Mouse (Mus musculus) hindbrain, embryonic 11.5 days (tissue): ENCODE measurements around the gene Lefty1. TPM values are rescaled to one million over a fixed set of nuclear protein-coding genes. Genes with fewer than 3 reads are reported as not detected.

Experiments
- ATAC-seq: fragments of 200-750 bp; cut with Nextera tagmentation; 2 replicates; pipeline ENCODE4 v1.8.0; 2017; ENCODE audit warnings: mild to moderate bottlenecking, moderate TSS enrichment, moderate library complexity; ENCODE audit not compliant: low FRiP score
- DNase-seq: peaks from one replicate; pipeline ENCODE4 v3.0.0-alpha.2; 2015; ENCODE audit warnings: low spot score
- H3K27ac ChIP-seq: fragments of 300-500 bp; sonication (generic); 2 replicates; pipeline ENCODE4 v1.5.1; 2014; ENCODE audit warnings: mild to moderate bottlenecking, low read depth, low read length
- H3K27me3 ChIP-seq: fragments of 300-500 bp; sonication (generic); 2 replicates; pipeline ENCODE4 v1.6.1; 2014; ENCODE audit warnings: mild to moderate bottlenecking, low read length, moderate library complexity, mixed read lengths; ENCODE audit not compliant: control insufficient read depth, insufficient read depth
- H3K36me3 ChIP-seq: fragments of 300-500 bp; sonication (generic); 2 replicates; pipeline ENCODE4 v1.6.1; 2014; ENCODE audit warnings: mild to moderate bottlenecking, low read length, moderate library complexity, mixed read lengths; ENCODE audit not compliant: control insufficient read depth, insufficient read depth
- H3K4me1 ChIP-seq: fragments of 300-500 bp; sonication (generic); replicated peaks from 2 replicates; pipeline ENCODE4 v1.6.1; 2014; ENCODE audit warnings: low read length, mixed read lengths; ENCODE audit not compliant: control insufficient read depth, insufficient read depth
- H3K4me2 ChIP-seq: fragments of 300-500 bp; sonication (generic); replicated peaks from 2 replicates; pipeline ENCODE4 v1.6.1; 2014; ENCODE audit warnings: mild to moderate bottlenecking, low read depth, low read length
- H3K4me3 ChIP-seq: fragments of 300-500 bp; sonication (generic); 2 replicates; pipeline ENCODE4 v1.5.1; 2014; ENCODE audit warnings: low read depth, low read length
- H3K9ac ChIP-seq: fragments of 300-500 bp; sonication (generic); 2 replicates; pipeline ENCODE4 v1.6.1; 2014; ENCODE audit warnings: low read depth, low read length
- H3K9me3 ChIP-seq: fragments of 300-500 bp; sonication (generic); 2 replicates; pipeline ENCODE4 v1.6.1; 2016; ENCODE audit warnings: low read length; ENCODE audit not compliant: control insufficient read depth
- WGBS: fragments of 180-500 bp; shearing (Covaris S2); extraction: QIAGEN DNeasy Blood & Tissue Kit; methylation state at CpG from one replicate; pipeline ENCODE4 v1.1.7; 2014; 5-methylcytosine and 5-hydroxymethylcytosine counted together
- polyA plus RNA-seq: library from polyadenylated mRNA; unstranded; fragments of >200 nt; fragmentation: Nextera tagmentation; extraction: Ambion mirVana; gene quantifications from 2 replicates; pipeline ENCODE4 v1.2.1, GENCODE M21; 2014

Gene Lefty1
- polyA plus RNA-seq, 1 experiment from 2014 or later: 0.90 TPM

- no peak overlapping the region for H3K4me2 ChIP-seq
- no peaks in the 10 kb centered on the region for H3K27me3 ChIP-seq
- 80% methylated on average over 8 of the region's 8 CpGs for WGBS
- ATAC-seq (no peak), DNase-seq (no peak)
- H3K4me1 ChIP-seq: no peaks in the 10 kb centered on the region
- no peaks in the 10 kb centered on the region for H3K9me3 ChIP-seq
- no peak overlapping the region for H3K27ac ChIP-seq
- no peak overlapping the region for H3K4me3 ChIP-seq
- no peak overlapping the region for H3K9ac ChIP-seq
- no peaks in the 10 kb centered on the region for H3K36me3 ChIP-seq
These were observed 22.2 kb downstream of the Lefty1 start for GRCm38 (mm10) chr1:180956973-180957381.

- 96% methylated on average over 3 of the region's 3 CpGs for WGBS
- no peak for DNase-seq
These were observed 23.2 kb downstream of the Lefty1 start for GRCm38 (mm10) chr1:180957989-180958388.

GRCm38 (mm10) chr1:180958797-180959196 is 24.0 kb downstream of the Lefty1 start:
- no peak overlapping the region for H3K9ac ChIP-seq
- no peak overlapping the region for H3K4me2 ChIP-seq
- H3K9me3 ChIP-seq: no peaks in the 10 kb centered on the region
- no peak overlapping the region for H3K27ac ChIP-seq
- H3K36me3 ChIP-seq: no peaks in the 10 kb centered on the region
- WGBS: 66% methylated on average over 3 of the region's 3 CpGs
- DNase-seq (no peak), ATAC-seq (no peak)
- no peak overlapping the region for H3K4me3 ChIP-seq
- no peaks in the 10 kb centered on the region for H3K27me3 ChIP-seq
- H3K4me1 ChIP-seq: no peaks in the 10 kb centered on the region

More at GRCm38 (mm10) chr1:180957989-180958388, 23.2 kb downstream of the Lefty1 start:
- H3K27ac ChIP-seq: no peak overlapping the region
- no peaks in the 10 kb centered on the region for H3K36me3 ChIP-seq
- no peak overlapping the region for H3K4me3 ChIP-seq
- no peak overlapping the region for H3K4me2 ChIP-seq
- H3K4me1 ChIP-seq: no peaks in the 10 kb centered on the region
- H3K9me3 ChIP-seq: no peaks in the 10 kb centered on the region
- no peak overlapping the region for H3K9ac ChIP-seq
- ATAC-seq: no peak
- no peaks in the 10 kb centered on the region for H3K27me3 ChIP-seq

GRCm38 (mm10) chr1:180965786-180966185 is 31.0 kb downstream of the Lefty1 start:
- H3K36me3 ChIP-seq: no peaks in the 10 kb centered on the region
- H3K4me3 ChIP-seq: no peak overlapping the region
- ATAC-seq: no peak

GRCm38 (mm10) chr1:180966542-180966941 is 31.7 kb downstream of the Lefty1 start:
- Histone ChIP-seq H3K4me2 (no peak overlapping the region), H3K4me3 (no peak overlapping the region), H3K27ac (no peak overlapping the region), H3K9ac (no peak overlapping the region), H3K9me3 (no peaks in the 10 kb centered on the region), H3K27me3 (no peaks in the 10 kb centered on the region), H3K4me1 (no peaks in the 10 kb centered on the region), H3K36me3 (no peaks in the 10 kb centered on the region)
- DNase-seq (no peak), ATAC-seq (no peak)
- 56% methylated on average over 3 of the region's 3 CpGs for WGBS

More at GRCm38 (mm10) chr1:180965786-180966185, 31.0 kb downstream of the Lefty1 start:
- H3K9me3 ChIP-seq: no peaks in the 10 kb centered on the region
- no peak overlapping the region for H3K27ac ChIP-seq
- H3K4me2 ChIP-seq: no peak overlapping the region
- WGBS: 91% methylated on average over 3 of the region's 3 CpGs
- H3K27me3 ChIP-seq: no peaks in the 10 kb centered on the region
- no peak for DNase-seq
- no peak overlapping the region for H3K9ac ChIP-seq
- H3K4me1 ChIP-seq: no peaks in the 10 kb centered on the region

GRCm38 (mm10) chr1:180967261-180967660 is 32.4 kb downstream of the Lefty1 start:
- Histone ChIP-seq H3K27ac (no peak overlapping the region), H3K36me3 (no peaks in the 10 kb centered on the region), H3K9ac (no peak overlapping the region), H3K4me2 (no peak overlapping the region), H3K4me1 (no peaks in the 10 kb centered on the region), H3K4me3 (no peak overlapping the region), H3K9me3 (no peaks in the 10 kb centered on the region), H3K27me3 (no peaks in the 10 kb centered on the region)
- DNase-seq (no peak), ATAC-seq (no peak)
- 86% methylated on average over 7 of the region's 7 CpGs for WGBS

- 61% methylated on average over 9 of the region's 11 CpGs for WGBS
- Histone ChIP-seq H3K4me3 (no peak overlapping the region), H3K4me2 (no peak overlapping the region), H3K27ac (no peak overlapping the region), H3K36me3 (no peaks in the 10 kb centered on the region), H3K4me1 (no peaks in the 10 kb centered on the region), H3K27me3 (no peaks in the 10 kb centered on the region), H3K9ac (no peak overlapping the region), H3K9me3 (no peaks in the 10 kb centered on the region)
- DNase-seq: no peak
- ATAC-seq: no peak
These were observed 38.1 kb downstream of the Lefty1 start for GRCm38 (mm10) chr1:180972941-180973340.

GRCm38 (mm10) chr1:180974126-180974746 is 39.4 kb downstream of the Lefty1 start:
- Histone ChIP-seq H3K4me2 (no peak overlapping the region), H3K4me1 (no peaks in the 10 kb centered on the region), H3K27ac (no peak overlapping the region), H3K36me3 (no peaks in the 10 kb centered on the region), H3K27me3 (no peaks in the 10 kb centered on the region), H3K9ac (no peak overlapping the region), H3K9me3 (no peaks in the 10 kb centered on the region), H3K4me3 (no peak overlapping the region)
- ATAC-seq (peak; percentile 63), DNase-seq (peak; percentile 72)
- 64% methylated on average over 14 of the region's 14 CpGs for WGBS

GRCm38 (mm10) chr1:180976110-180976679 is 41.4 kb downstream of the Lefty1 start:
- H3K9ac ChIP-seq: no peak overlapping the region
- no peak for ATAC-seq
- no peak overlapping the region for H3K27ac ChIP-seq
- no peaks in the 10 kb centered on the region for H3K27me3 ChIP-seq
- WGBS: 65% methylated on average over 4 of the region's 4 CpGs
- H3K4me2 ChIP-seq: no peak overlapping the region
- H3K9me3 ChIP-seq: no peaks in the 10 kb centered on the region
- no peaks in the 10 kb centered on the region for H3K36me3 ChIP-seq
- DNase-seq: peak; percentile 47
- H3K4me1 ChIP-seq: no peaks in the 10 kb centered on the region
- H3K4me3 ChIP-seq: no peak overlapping the region
